Mouse (Mus musculus): Measurements from ENCODE around the gene Htra2.
A peak's percentile ranks its signal among the peaks of the same experiment; 100 is the strongest.

Htra2 gene

GRCm38 (mm10) chr6:83069488-83070246, 14.6 kb upstream of the Htra2 start:
- peak; percentile 28 for DNase-seq

- DNase-seq, result no peak
These were observed 13.8 kb upstream of the Htra2 start for GRCm38 (mm10) chr6:83068706-83069487.

- no peak for DNase-seq
These were observed 13.1 kb upstream of the Htra2 start for GRCm38 (mm10) chr6:83068221-83068620.

- DNase-seq, result no peak
These were observed 11.4 kb upstream of the Htra2 start for GRCm38 (mm10) chr6:83066441-83066840.

- DNase-seq, result no peak
These were observed 10.9 kb upstream of the Htra2 start for GRCm38 (mm10) chr6:83065995-83066394.

- DNase-seq, result no peak
These were observed 3.7 kb upstream of the Htra2 start for GRCm38 (mm10) chr6:83058725-83059124.

GRCm38 (mm10) chr6:83057790-83058189, 2.7 kb upstream of the Htra2 start, which contains the start of gene Dqx1:
Dqx1 (plus strand) TSS chr6:83057844.
- DNase-seq, result peak; percentile 24

- DNase-seq, result peak; percentile 95
These were observed 810 bp downstream of the Htra2 start, which contains the start of gene Aup1 for GRCm38 (mm10) chr6:83054074-83054851. Aup1 (plus strand) TSS chr6:83054521.

GRCm38 (mm10) chr6:83053136-83053960, 1.7 kb downstream of the Htra2 start:
- DNase-seq, result peak; percentile 36

- DNase-seq, result no peak
These were observed 5.7 kb downstream of the Htra2 start for GRCm38 (mm10) chr6:83049367-83049766.

- DNase-seq, result no peak
These were observed 10.3 kb downstream of the Htra2 start for GRCm38 (mm10) chr6:83044742-83045141.

- no peak for DNase-seq
These were observed 11.1 kb downstream of the Htra2 start for GRCm38 (mm10) chr6:83043993-83044392.

GRCm38 (mm10) chr6:83043561-83043960, 11.5 kb downstream of the Htra2 start:
- no peak for DNase-seq

GRCm38 (mm10) chr6:83040601-83041000, 14.5 kb downstream of the Htra2 start:
- DNase-seq, result no peak

- peak; percentile 89 for DNase-seq
These were observed 16.5 kb downstream of the Htra2 start for GRCm38 (mm10) chr6:83038496-83039012.

- no peak for DNase-seq
These were observed 17.9 kb downstream of the Htra2 start for GRCm38 (mm10) chr6:83037188-83037587.

GRCm38 (mm10) chr6:83034463-83035055, 20.5 kb downstream of the Htra2 start:
- no peak for DNase-seq

GRCm38 (mm10) chr6:83033249-83034185, 21.6 kb downstream of the Htra2 start, which contains the start of the genes Dok1 and Loxl3:
Dok1 (minus strand) TSS chr6:83033471.
Loxl3 (plus strand) TSS chr6:83034173.
- no peak for DNase-seq

GRCm38 (mm10) chr6:83032769-83033191, 22.3 kb downstream of the Htra2 start:
- DNase-seq, result no peak

- DNase-seq, result no peak
These were observed 23.0 kb downstream of the Htra2 start for GRCm38 (mm10) chr6:83031921-83032590.

Measured in cerebellum, adult 8-10 months (tissue).